Mouse (Mus musculus): ENCODE measurements at regions not wholly inside any gene's neighbourhood (a gene's known extent, or its start where the extent isn't known, plus 50 kb on each side); places are given as distances from the start of the nearest gene placed in this dataset.

DNA sequence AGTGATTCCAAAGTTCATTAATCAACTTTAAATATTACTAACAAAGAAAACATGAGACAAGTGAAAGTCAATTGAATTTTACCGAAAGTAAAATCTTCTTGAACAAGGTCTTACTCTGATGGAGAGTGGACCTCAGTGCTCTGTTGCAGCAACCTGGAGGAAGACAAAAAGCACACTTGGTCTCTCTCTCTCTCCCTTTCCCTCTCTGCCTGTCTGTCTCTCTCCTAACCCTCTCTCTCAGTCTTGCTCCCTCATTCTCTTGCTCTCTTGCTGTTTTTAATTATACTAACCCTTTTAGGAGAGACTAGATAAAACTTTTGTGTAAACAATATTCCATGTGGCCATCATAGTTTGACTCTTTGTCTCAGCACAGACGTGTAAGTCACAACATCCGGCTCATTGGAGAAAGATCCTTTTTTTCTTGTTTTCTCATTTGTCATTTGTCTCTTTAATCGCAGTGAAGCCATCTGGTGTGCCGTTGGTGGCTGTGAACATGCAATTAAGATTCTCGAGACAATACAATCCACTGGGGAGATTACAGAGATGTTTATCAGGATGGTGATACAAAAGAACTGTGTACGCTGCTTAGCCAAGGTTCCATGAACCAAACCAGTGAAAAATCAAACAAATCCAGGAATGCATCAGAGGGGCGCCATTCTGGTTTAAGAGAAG, 244.5 kb downstream of the Galc start:
- Histone ChIP-seq H3K9ac (no peak overlapping the region), H3K4me3 (replicated peaks) (no peak overlapping the region), H3K27me3 (replicated peaks) (no peaks in the 10 kb centered on the region), H3K9me3 (no peaks in the 10 kb centered on the region), H3K4me1 (no peaks in the 10 kb centered on the region), H3K36me3 (no peaks in the 10 kb centered on the region), H3K27ac (no peak overlapping the region), H3K4me2 (no peak overlapping the region)
- ATAC-seq (ENCODE audit: insufficient read depth, low FRiP score, low read depth) = no peak
- WGBS = 29% methylated on average over 8 of the region's 8 CpGs

- Histone ChIP-seq H3K4me2 (no peak overlapping the region), H3K4me1 (no peaks in the 10 kb centered on the region), H3K36me3 (no peaks in the 10 kb centered on the region), H3K27me3 (replicated peaks) (no peaks in the 10 kb centered on the region), H3K9me3 (no peaks in the 10 kb centered on the region), H3K9ac (no peak overlapping the region), H3K27ac (no peak overlapping the region), H3K4me3 (replicated peaks) (no peak overlapping the region)
- WGBS = 82% methylated on average over 2 of the region's 2 CpGs
- no peak for ATAC-seq (ENCODE audit: insufficient read depth, low FRiP score, low read depth)
Measured at GRCm38 (mm10) chr12:98009175-98009574, 250.1 kb downstream of the Galc start.

DNA sequence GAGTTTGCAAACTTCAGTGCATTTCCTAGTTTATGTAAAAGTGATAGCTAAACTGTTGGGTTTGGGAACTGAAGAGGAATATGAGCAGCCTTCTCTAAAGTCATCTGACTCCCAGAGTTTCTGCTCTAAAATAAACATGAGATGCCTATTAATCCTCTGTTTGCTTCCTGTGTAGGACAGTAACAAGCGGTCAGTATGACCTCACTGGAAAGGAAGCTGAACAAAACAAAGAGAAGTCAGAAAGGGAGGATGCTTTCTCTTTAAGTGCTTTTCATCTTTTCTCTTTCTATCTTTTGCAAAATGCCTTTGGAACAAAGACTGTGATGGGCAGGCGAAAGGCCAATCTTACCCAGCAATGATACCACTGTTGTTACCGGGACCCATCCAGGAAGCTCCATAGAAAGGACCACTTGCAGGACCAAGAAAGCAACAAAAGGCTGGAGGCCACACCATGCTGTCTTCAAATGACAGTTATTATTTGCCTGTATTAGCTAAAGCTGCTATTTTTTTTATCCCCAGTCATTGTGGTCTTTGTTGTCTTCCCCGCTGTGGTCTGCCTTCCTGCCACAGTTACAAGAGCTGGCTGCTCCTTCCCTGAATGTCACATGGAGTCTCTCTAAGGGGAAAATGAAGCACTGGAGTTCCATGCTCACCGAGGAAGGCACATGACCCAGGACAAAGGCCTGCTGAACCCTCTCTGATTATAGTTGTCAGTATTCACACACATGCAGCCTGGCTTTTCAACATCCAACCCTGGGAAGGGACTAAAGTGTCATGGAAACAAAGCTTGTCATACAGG, 253.4 kb downstream of the Galc start:
- WGBS = 51% methylated on average over 5 of the region's 5 CpGs
- Histone ChIP-seq H3K4me2 (no peak overlapping the region), H3K27me3 (replicated peaks) (no peaks in the 10 kb centered on the region), H3K36me3 (no peaks in the 10 kb centered on the region), H3K4me1 (no peaks in the 10 kb centered on the region), H3K9ac (no peak overlapping the region), H3K4me3 (replicated peaks) (no peak overlapping the region), H3K27ac (no peak overlapping the region), H3K9me3 (no peaks in the 10 kb centered on the region)
- no peak for ATAC-seq (ENCODE audit: insufficient read depth, low FRiP score, low read depth)

GRCm38 (mm10) chr12:98002217-98002616, 257.0 kb downstream of the Galc start:
- ATAC-seq (ENCODE audit: insufficient read depth, low FRiP score, low read depth) = no peak
- Histone ChIP-seq H3K36me3 (no peaks in the 10 kb centered on the region), H3K27ac (no peak overlapping the region), H3K4me3 (replicated peaks) (no peak overlapping the region), H3K4me2 (no peak overlapping the region), H3K4me1 (no peaks in the 10 kb centered on the region), H3K9ac (no peak overlapping the region), H3K9me3 (no peaks in the 10 kb centered on the region), H3K27me3 (replicated peaks) (no peaks in the 10 kb centered on the region)
- 79% methylated on average over 5 of the region's 5 CpGs for WGBS

- Histone ChIP-seq H3K4me3 (replicated peaks) (no peak overlapping the region), H3K4me2 (no peak overlapping the region), H3K27ac (no peak overlapping the region), H3K9ac (no peak overlapping the region), H3K9me3 (no peaks in the 10 kb centered on the region), H3K4me1 (no peaks in the 10 kb centered on the region), H3K27me3 (replicated peaks) (no peaks in the 10 kb centered on the region), H3K36me3 (no peaks in the 10 kb centered on the region)
- no peak for ATAC-seq (ENCODE audit: insufficient read depth, low FRiP score, low read depth)
- 41% methylated on average over 1 of the region's 1 CpGs for WGBS
Measured at GRCm38 (mm10) chr12:97994884-97995283, 264.4 kb downstream of the Galc start.

GRCm38 (mm10) chr12:97993937-97994336, 265.3 kb downstream of the Galc start:
- WGBS = 83% methylated on average over 3 of the region's 3 CpGs
- no peaks in the 10 kb centered on the region for H3K9me3 ChIP-seq
- no peak overlapping the region for H3K9ac ChIP-seq
- H3K27ac ChIP-seq = no peak overlapping the region
- no peaks in the 10 kb centered on the region for H3K27me3 ChIP-seq (replicated peaks)
- ATAC-seq (ENCODE audit: insufficient read depth, low FRiP score, low read depth) = no peak
- H3K36me3 ChIP-seq = no peaks in the 10 kb centered on the region
- H3K4me1 ChIP-seq = no peaks in the 10 kb centered on the region
- H3K4me2 ChIP-seq = no peak overlapping the region
- H3K4me3 ChIP-seq (replicated peaks) = no peak overlapping the region

- H3K27ac ChIP-seq = no peak overlapping the region
- ATAC-seq (ENCODE audit: insufficient read depth, low FRiP score, low read depth) = no peak
- no peak overlapping the region for H3K9ac ChIP-seq
- H3K4me2 ChIP-seq = no peak overlapping the region
- no peaks in the 10 kb centered on the region for H3K27me3 ChIP-seq (replicated peaks)
- H3K36me3 ChIP-seq = no peaks in the 10 kb centered on the region
- 91% methylated on average over 1 of the region's 1 CpGs for WGBS
- no peak overlapping the region for H3K4me3 ChIP-seq (replicated peaks)
- no peaks in the 10 kb centered on the region for H3K9me3 ChIP-seq
- H3K4me1 ChIP-seq = no peaks in the 10 kb centered on the region
Measured at GRCm38 (mm10) chr12:97983390-97983789, 275.9 kb downstream of the Galc start.

DNA sequence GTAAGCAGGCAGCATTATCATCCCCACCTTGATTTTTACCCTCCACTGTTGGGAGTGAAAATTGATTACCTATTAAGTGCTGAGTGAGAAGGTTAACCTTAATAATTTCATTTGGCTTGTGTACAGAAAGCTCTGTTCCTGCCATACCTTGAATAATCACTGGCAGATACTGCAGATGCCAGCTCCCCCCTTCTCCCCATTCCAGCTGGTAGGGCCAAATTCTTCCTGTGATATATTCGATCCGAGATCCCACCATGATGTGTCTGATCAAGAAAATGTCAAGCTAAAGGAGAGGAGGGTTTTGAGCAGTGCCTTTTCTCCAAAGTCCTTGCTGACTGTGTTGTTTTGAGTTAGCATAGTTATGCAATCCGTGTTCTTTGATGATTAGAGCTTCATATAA, 280.6 kb downstream of the Galc start:
- Histone ChIP-seq H3K4me2 (no peak overlapping the region), H3K9ac (no peak overlapping the region), H3K4me1 (no peaks in the 10 kb centered on the region), H3K4me3 (replicated peaks) (no peak overlapping the region), H3K9me3 (no peaks in the 10 kb centered on the region), H3K36me3 (no peaks in the 10 kb centered on the region), H3K27ac (no peak overlapping the region), H3K27me3 (replicated peaks) (no peaks in the 10 kb centered on the region)
- 61% methylated on average over 3 of the region's 3 CpGs for WGBS
- no peak for ATAC-seq (ENCODE audit: insufficient read depth, low FRiP score, low read depth)

GRCm38 (mm10) chr12:97978178-97978651, 281.0 kb downstream of the Galc start:
- Histone ChIP-seq H3K27ac (no peak overlapping the region), H3K4me1 (no peaks in the 10 kb centered on the region), H3K36me3 (no peaks in the 10 kb centered on the region), H3K4me3 (replicated peaks) (no peak overlapping the region), H3K9me3 (no peaks in the 10 kb centered on the region), H3K27me3 (replicated peaks) (no peaks in the 10 kb centered on the region), H3K4me2 (no peak overlapping the region), H3K9ac (no peak overlapping the region)
- 78% methylated on average over 8 of the region's 8 CpGs for WGBS
- ATAC-seq (ENCODE audit: insufficient read depth, low FRiP score, low read depth) = no peak

- Histone ChIP-seq H3K4me3 (replicated peaks) (no peak overlapping the region), H3K9me3 (no peaks in the 10 kb centered on the region), H3K4me1 (no peaks in the 10 kb centered on the region), H3K4me2 (no peak overlapping the region), H3K27ac (no peak overlapping the region), H3K36me3 (no peaks in the 10 kb centered on the region), H3K27me3 (replicated peaks) (no peaks in the 10 kb centered on the region), H3K9ac (no peak overlapping the region)
- ATAC-seq (ENCODE audit: insufficient read depth, low FRiP score, low read depth) = no peak
- 73% methylated on average over 3 of the region's 3 CpGs for WGBS
Measured at GRCm38 (mm10) chr12:97977633-97978032, 281.6 kb downstream of the Galc start.

DNA sequence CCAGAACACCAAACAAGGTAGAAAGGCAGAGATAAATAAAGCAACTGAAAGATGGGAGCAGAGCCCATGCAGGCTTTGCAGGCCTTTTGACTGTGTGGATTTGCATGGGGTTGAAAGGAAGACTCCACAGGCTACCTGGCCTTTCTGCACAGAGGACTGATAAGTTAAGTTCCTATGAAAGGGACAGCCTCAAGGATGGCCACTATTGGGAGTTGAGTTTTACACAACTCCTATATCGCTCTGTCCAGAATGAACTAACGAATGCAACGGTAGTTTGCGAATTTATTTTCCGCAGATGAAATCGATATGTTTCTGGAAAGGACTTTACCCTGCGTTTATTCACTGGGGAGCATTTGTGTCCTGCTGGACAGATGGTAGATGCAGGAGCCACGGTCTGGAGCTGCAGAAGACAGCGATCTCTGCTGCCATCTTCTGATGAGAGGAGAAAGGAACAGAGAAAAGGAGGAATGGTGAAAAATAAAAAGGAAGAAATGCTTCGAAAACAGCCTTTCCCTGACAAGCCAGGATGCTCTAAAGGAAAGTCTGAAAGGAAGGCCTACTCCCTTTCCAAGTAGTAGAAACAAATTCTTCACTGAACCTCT, 285.2 kb downstream of the Galc start:
- Histone ChIP-seq H3K4me2 (no peak overlapping the region), H3K9me3 (no peaks in the 10 kb centered on the region), H3K4me3 (replicated peaks) (no peak overlapping the region), H3K27ac (no peak overlapping the region), H3K9ac (no peak overlapping the region), H3K27me3 (replicated peaks) (no peaks in the 10 kb centered on the region), H3K36me3 (no peaks in the 10 kb centered on the region), H3K4me1 (no peaks in the 10 kb centered on the region)
- 52% methylated on average over 10 of the region's 10 CpGs for WGBS
- ATAC-seq (ENCODE audit: insufficient read depth, low FRiP score, low read depth) = no peak

GRCm38 (mm10) chr12:97957201-97957600, 302.1 kb downstream of the Galc start:
- Histone ChIP-seq H3K36me3 (no peaks in the 10 kb centered on the region), H3K4me2 (no peak overlapping the region), H3K4me3 (replicated peaks) (no peak overlapping the region), H3K27me3 (replicated peaks) (no peaks in the 10 kb centered on the region), H3K9me3 (no peaks in the 10 kb centered on the region), H3K4me1 (no peaks in the 10 kb centered on the region), H3K9ac (no peak overlapping the region), H3K27ac (no peak overlapping the region)
- 55% methylated on average over 4 of the region's 4 CpGs for WGBS
- ATAC-seq (ENCODE audit: insufficient read depth, low FRiP score, low read depth) = no peak
